Mouse (Mus musculus) CH12.LX (cell line): Measurements from ENCODE around the gene Samd5. TPM values are rescaled to one million over a fixed set of nuclear protein-coding genes. Genes with fewer than 3 reads are reported as not detected.

Experiments
- DNase-seq: peaks from one replicate; pipeline ENCODE4 v3.0.0-alpha.2; 2013; ENCODE audit errors: extremely low read depth
- H3K27ac ChIP-seq: 2 replicates; pipeline ENCODE4 v1.5.1; 2012; ENCODE audit warnings: low read depth, mild to moderate bottlenecking, control low read depth, moderate library complexity; ENCODE audit not compliant: insufficient read depth
- H3K27me3 ChIP-seq: replicated peaks from 2 replicates; pipeline ENCODE3; 2012; ENCODE audit warnings: inconsistent platforms
- H3K36me3 ChIP-seq, 2 experiments: replicated peaks in 1 of 2; 2 replicates each; pipeline versions ENCODE3 to v1.6.1; 2012; ENCODE audit warnings: inconsistent platforms in 1 of 2, low read length in 1 of 2, mild to moderate bottlenecking in 1 of 2, mixed read lengths in 1 of 2, moderate library complexity in 1 of 2; ENCODE audit not compliant: control insufficient read depth in 1 of 2, insufficient read depth in 1 of 2
- H3K4me1 ChIP-seq, 2 experiments: 2 replicates each; pipeline ENCODE4 v1.6.1; 2012; ENCODE audit warnings: inconsistent platforms in 1 of 2, moderate library complexity in 1 of 2; ENCODE audit not compliant: insufficient read depth in 2 of 2, control insufficient read depth in 1 of 2
- H3K4me2 ChIP-seq: 2 replicates; pipeline ENCODE4 v1.6.1; 2012; ENCODE audit warnings: low read depth, mild to moderate bottlenecking, control low read depth; ENCODE audit not compliant: poor library complexity, insufficient read depth, severe bottlenecking
- H3K4me3 ChIP-seq, 3 experiments: fragments of 150-350 bp in 1 of 3; sonication (generic) in 1 of 3; replicated peaks in 1 of 3; 2 replicates each; pipeline versions ENCODE3 to v1.5.1; 2011 to 2012; ENCODE audit warnings: low read depth in 2 of 3, low read length in 2 of 3, mild to moderate bottlenecking in 2 of 3, moderate library complexity in 2 of 3, control low read depth in 1 of 3, improper control_type of control experiment in 1 of 3, inconsistent platforms in 1 of 3, mixed read lengths in 1 of 3; ENCODE audit not compliant: poor library complexity in 1 of 3
- H3K79me2 ChIP-seq: replicated peaks from 2 replicates; pipeline ENCODE4 v1.6.1; 2012; ENCODE audit warnings: mild to moderate bottlenecking, moderate library complexity; ENCODE audit not compliant: control insufficient read depth, poor library complexity, insufficient read depth, severe bottlenecking; ENCODE audit errors: extremely low read depth
- H3K9ac ChIP-seq: 2 replicates; pipeline ENCODE4 v1.6.1; 2012; ENCODE audit warnings: low read depth, mild to moderate bottlenecking, control low read depth, moderate library complexity; ENCODE audit not compliant: insufficient read depth
- H3K9me3 ChIP-seq: replicated peaks from 2 replicates; pipeline ENCODE3; 2012; ENCODE audit warnings: low read length, inconsistent platforms, mixed read lengths
- BHLHE40 ChIP-seq: IDR thresholded peaks from 2 replicates; pipeline ENCODE4 v1.6.1; 2011; ENCODE audit warnings: mild to moderate bottlenecking, low read depth, low read length, improper control_type of control experiment
- CHD1 ChIP-seq: IDR thresholded peaks from 2 replicates; pipeline ENCODE4 v1.6.1; 2012; ENCODE audit warnings: low read depth, low read length, improper control_type of control experiment, inconsistent platforms
- CHD2 ChIP-seq: IDR thresholded peaks from 2 replicates; pipeline ENCODE4 v1.6.1; 2011; ENCODE audit warnings: low read length, improper control_type of control experiment
- CTCF ChIP-seq, 2 experiments: IDR thresholded peaks in 1 of 2; conservative IDR thresholded peaks in 1 of 2; 2 replicates each; pipeline ENCODE4 v1.5.1; 2011 to 2012; ENCODE audit warnings: low read depth in 2 of 2, low read length in 2 of 2, improper control_type of control experiment in 1 of 2, inconsistent platforms in 1 of 2, mild to moderate bottlenecking in 1 of 2, moderate library complexity in 1 of 2
- E2F4 ChIP-seq: IDR thresholded peaks from 2 replicates; pipeline ENCODE4 v1.6.1; 2011; ENCODE audit warnings: low read depth, low read length, improper control_type of control experiment; ENCODE audit not compliant: insufficient replicate concordance
- ELF1 ChIP-seq: IDR thresholded peaks from 2 replicates; pipeline ENCODE4 v1.6.1; 2014; ENCODE audit warnings: low read depth, mild to moderate bottlenecking, inconsistent platforms, low read length, improper control_type of control experiment
- EP300 ChIP-seq: IDR thresholded peaks from 2 replicates; pipeline ENCODE4 v1.6.1; 2011; ENCODE audit warnings: low read length, improper control_type of control experiment
- ETS1 ChIP-seq: conservative IDR thresholded peaks from 2 replicates; pipeline ENCODE4 v1.6.1; 2012; ENCODE audit warnings: low read depth, mild to moderate bottlenecking, inconsistent platforms, low read length, improper control_type of control experiment, moderate library complexity
- GABPA ChIP-seq: IDR thresholded peaks from 2 replicates; pipeline ENCODE4 v1.6.1; 2012; ENCODE audit warnings: low read depth, low read length, improper control_type of control experiment, inconsistent platforms; ENCODE audit not compliant: insufficient replicate concordance
- HCFC1 ChIP-seq: IDR thresholded peaks from 2 replicates; pipeline ENCODE4 v1.6.1; 2012; ENCODE audit warnings: low read depth, mild to moderate bottlenecking, inconsistent platforms, low read length, improper control_type of control experiment
- IRF4 ChIP-seq: IDR thresholded peaks from 2 replicates; pipeline ENCODE4 v1.6.1; 2014; ENCODE audit warnings: low read depth, mild to moderate bottlenecking, inconsistent platforms, low read length, improper control_type of control experiment
- JUN ChIP-seq: IDR thresholded peaks from 2 replicates; pipeline ENCODE4 v1.6.1; 2011; ENCODE audit warnings: low read depth, mild to moderate bottlenecking, low read length, improper control_type of control experiment, moderate library complexity; ENCODE audit not compliant: insufficient read depth
- JUND ChIP-seq: conservative IDR thresholded peaks from 2 replicates; pipeline ENCODE4 v1.6.1; 2011; ENCODE audit warnings: low read depth, low read length, improper control_type of control experiment
- KAT2A ChIP-seq: IDR thresholded peaks from 2 replicates; pipeline ENCODE4 v1.6.1; 2012; ENCODE audit warnings: low read length, improper control_type of control experiment, inconsistent platforms; ENCODE audit not compliant: insufficient replicate concordance
- MAFK ChIP-seq: IDR thresholded peaks from 2 replicates; pipeline ENCODE4 v1.6.1; 2011; ENCODE audit warnings: low read length, improper control_type of control experiment; ENCODE audit not compliant: insufficient replicate concordance
- MAX ChIP-seq: IDR thresholded peaks from 2 replicates; pipeline ENCODE4 v1.6.1; 2011; ENCODE audit warnings: low read length, improper control_type of control experiment
- MAZ ChIP-seq: IDR thresholded peaks from 2 replicates; pipeline ENCODE4 v1.6.1; 2012; ENCODE audit warnings: low read depth, mild to moderate bottlenecking, inconsistent platforms, low read length, improper control_type of control experiment, moderate library complexity
- MEF2A ChIP-seq: IDR thresholded peaks from 2 replicates; pipeline ENCODE4 v1.6.1; 2014; ENCODE audit warnings: low read depth, mild to moderate bottlenecking, inconsistent platforms, low read length, improper control_type of control experiment, borderline replicate concordance
- MXI1 ChIP-seq: IDR thresholded peaks from 2 replicates; pipeline ENCODE4 v1.6.1; 2011; ENCODE audit warnings: mild to moderate bottlenecking, low read depth, low read length, improper control_type of control experiment
- MYC ChIP-seq: IDR thresholded peaks from 2 replicates; pipeline ENCODE4 v1.6.1; 2011; ENCODE audit warnings: low read depth, mild to moderate bottlenecking, improper control_type of control experiment, low read length
- NELFE ChIP-seq: IDR thresholded peaks from 2 replicates; pipeline ENCODE4 v1.6.1; 2011; ENCODE audit warnings: low read depth, low read length, improper control_type of control experiment
- NRF1 ChIP-seq: IDR thresholded peaks from 2 replicates; pipeline ENCODE4 v1.6.1; 2014; ENCODE audit warnings: low read depth, mild to moderate bottlenecking, inconsistent platforms, low read length, improper control_type of control experiment, moderate library complexity
- PAX5 ChIP-seq: IDR thresholded peaks from 2 replicates; pipeline ENCODE4 v1.6.1; 2012; ENCODE audit warnings: low read length, inconsistent platforms, mixed read lengths
- POLR2A ChIP-seq: IDR thresholded peaks from 2 replicates; pipeline ENCODE4 v1.6.1; 2011; ENCODE audit warnings: low read depth, mild to moderate bottlenecking, improper control_type of control experiment, low read length
- POLR2AphosphoS2 ChIP-seq: IDR thresholded peaks from 2 replicates; pipeline ENCODE4 v1.6.1; 2011; ENCODE audit warnings: low read depth, low read length, improper control_type of control experiment
- RAD21 ChIP-seq: IDR thresholded peaks from 2 replicates; pipeline ENCODE4 v1.6.1; 2011; ENCODE audit warnings: low read depth, mild to moderate bottlenecking, low read length, improper control_type of control experiment, moderate library complexity
- SIN3A ChIP-seq: IDR thresholded peaks from 2 replicates; pipeline ENCODE4 v1.6.1; 2012; ENCODE audit warnings: low read length, improper control_type of control experiment, inconsistent platforms
- SMC3 ChIP-seq: IDR thresholded peaks from 2 replicates; pipeline ENCODE4 v1.6.1; 2011; ENCODE audit warnings: low read depth, low read length, improper control_type of control experiment
- TBP ChIP-seq: conservative IDR thresholded peaks from 2 replicates; pipeline ENCODE4 v1.6.1; 2011; ENCODE audit warnings: low read depth, low read length, improper control_type of control experiment
- TCF12 ChIP-seq: IDR thresholded peaks from 2 replicates; pipeline ENCODE4 v1.6.1; 2014; ENCODE audit warnings: low read depth, mild to moderate bottlenecking, inconsistent platforms, low read length, improper control_type of control experiment
- UBTF ChIP-seq: IDR thresholded peaks from 2 replicates; pipeline ENCODE4 v1.6.1; 2012; ENCODE audit warnings: low read depth, mild to moderate bottlenecking, inconsistent platforms, low read length, improper control_type of control experiment, moderate library complexity
- USF1 ChIP-seq: IDR thresholded peaks from 2 replicates; pipeline ENCODE4 v1.6.1; 2014; ENCODE audit warnings: low read depth, mild to moderate bottlenecking, inconsistent platforms, low read length, improper control_type of control experiment
- USF2 ChIP-seq: conservative IDR thresholded peaks from 2 replicates; pipeline ENCODE4 v1.6.1; 2011; ENCODE audit warnings: low read depth, low read length, improper control_type of control experiment
- ZC3H11A ChIP-seq: IDR thresholded peaks from 2 replicates; pipeline ENCODE4 v1.6.1; 2012; ENCODE audit warnings: low read depth, mild to moderate bottlenecking, inconsistent platforms, low read length, improper control_type of control experiment
- ZKSCAN1 ChIP-seq: IDR thresholded peaks from 2 replicates; pipeline ENCODE4 v1.6.1; 2012; ENCODE audit warnings: low read depth, inconsistent platforms, low read length, improper control_type of control experiment, borderline replicate concordance
- ZMIZ1 ChIP-seq: IDR thresholded peaks from 2 replicates; pipeline ENCODE4 v1.6.1; 2012; ENCODE audit warnings: low read depth, mild to moderate bottlenecking, inconsistent platforms, low read length, improper control_type of control experiment
- dilution Hi-C: fragments of 300-500 bp; cut with MboI; formaldehyde crosslinking; loops from 2 replicates; pipeline ENCODE4 v1.14.3; 2020; ENCODE audit warnings: low sequenced_read_pairs; ENCODE audit not compliant: extremely low pct_unique_long_range_greater_than_20kb, extremely low pct_ligation_motif_present
- in situ Hi-C: fragments of 300-500 bp; cut with MboI; formaldehyde crosslinking; loops from 3 replicates; pipeline ENCODE4 v1.14.3; 2019; ENCODE audit warnings: low sequenced_read_pairs, low pct_ligation_motif_present, low pct_unique_long_range_greater_than_20kb, mixed read lengths
- polyA plus RNA-seq: library from polyadenylated mRNA; unstranded; fragments of >175 nt; gene quantifications from 2 replicates; pipeline ENCODE4 v1.2.1, GENCODE M21; 2012; ENCODE audit warnings: low read depth; ENCODE audit not compliant: insufficient read length
- total RNA-seq, 2 experiments: library from RNA; depleted of rRNA; stranded (reverse); fragments of 300-350 nt in 1 of 2; fragments of >200 nt in 1 of 2; gene quantifications; 2 replicates each; pipeline ENCODE4 v1.2.3; 2012 to 2014

Gene Samd5
- total and polyA plus RNA-seq, 3 experiments: not detected

GRCm38 (mm10) chr10:9596228-9596627 is 78.8 kb downstream of the Samd5 start (continued):
- TF ChIP-seq MAFK (peak; percentile 89), CHD1 (no peak), MAX (no peak), PAX5 (no peak), EP300 (peak; percentile 46; the same call in 1 of the 2 replicates), IRF4 (peak; percentile 76), USF2 (no peak), MEF2A (no peak), CHD2 (no peak), NELFE (no peak), RAD21 (no peak), USF1 (no peak), ZMIZ1 (no peak), SIN3A (no peak)
- TF ChIP-seq, all 38 proteins: peak for 8

GRCm38 (mm10) chr10:9594666-9595065 is 80.3 kb downstream of the Samd5 start:
- Histone ChIP-seq H3K79me2 (no peaks in the 10 kb centered on the region), H3K27ac (no peak overlapping the region), H3K4me1 (peaks cover 6 to 11% of the 10 kb centered on the region in 2 experiments; a peak in 3 of 4 replicates), H3K4me3 (no peak overlapping the region), H3K36me3 (no peaks in the 10 kb centered on the region), H3K9ac (no peak overlapping the region), H3K27me3 (no peaks in the 10 kb centered on the region), H3K9me3 (no peaks in the 10 kb centered on the region), H3K4me2 (peak overlapping the region; percentile 50; the same call in 1 of the 2 replicates)
- DNase-seq: peak; percentile 24
- dilution Hi-C loops (no loop called here), in situ Hi-C loops (loop anchor here (25.0 kb wide), 1 partner anchor 168 kb away; no protein-coding TSS in a partner anchor)
- TF ChIP-seq EP300 (peak; percentile 62; the same call in 1 of the 2 replicates), JUN (no peak), ZC3H11A (no peak), GABPA (no peak), MEF2A (peak; percentile 92), POLR2AphosphoS2 (no peak), ETS1 (no peak; the same call in 1 of the 2 replicates), NRF1 (no peak), ELF1 (no peak), TCF12 (no peak), NELFE (no peak), IRF4 (peak; percentile 85), KAT2A (no peak), SMC3 (no peak), MAZ (no peak), RAD21 (no peak), TBP (no peak), ZMIZ1 (no peak), MAX (no peak), E2F4 (no peak), POLR2A (no peak), CTCF (conservative IDR thresholded peaks at IDR 0.05 in 1 of 2, IDR thresholded peaks at IDR 0.05 in 1 of 2; ENCODE audit: low read depth in 2 of 2, low read length in 2 of 2) (no peak), HCFC1 (no peak), UBTF (no peak), ZKSCAN1 (no peak), BHLHE40 (peak; percentile 38; the same call in 1 of the 2 replicates), MYC (no peak), USF1 (no peak), USF2 (no peak), PAX5 (no peak), MXI1 (no peak), JUND (0 out of 2 replicates have a peak, but pooled peaks have one; percentile 23)
